Mouse (Mus musculus) lung, postnatal 10 days (tissue): ENCODE results near the gene Loxl4.
A peak's percentile ranks its signal among the peaks of the same experiment; 100 is the strongest.

Experiments used
- DNase-seq: peaks from one replicate; pipeline ENCODE4 v3.0.0; 2021

Gene Loxl4

DNA sequence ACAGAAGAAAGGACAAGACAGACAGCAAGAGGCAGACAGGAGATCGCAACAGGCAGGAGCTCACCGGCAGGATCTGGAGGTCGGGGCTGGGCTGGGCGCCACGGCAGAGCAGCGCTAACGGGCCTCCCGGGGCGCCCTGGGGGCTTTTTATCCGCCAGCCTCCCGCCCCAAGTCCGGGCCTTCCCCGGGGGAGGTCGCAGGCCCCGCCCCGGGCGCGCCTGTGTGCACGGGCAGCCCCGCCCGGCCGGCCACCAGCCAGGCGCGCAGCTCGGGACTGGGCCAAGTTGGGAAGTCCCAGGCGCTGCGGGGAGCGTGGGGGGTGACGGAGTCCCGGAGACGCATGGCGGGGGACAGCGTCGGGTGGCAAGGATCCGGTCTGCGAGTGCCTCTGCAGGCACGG lies at the start of gene Loxl4:
Loxl4 (minus strand) TSS at position 160 of the 400 bp plus-strand sequence.
- peak; percentile 78 for DNase-seq

DNA sequence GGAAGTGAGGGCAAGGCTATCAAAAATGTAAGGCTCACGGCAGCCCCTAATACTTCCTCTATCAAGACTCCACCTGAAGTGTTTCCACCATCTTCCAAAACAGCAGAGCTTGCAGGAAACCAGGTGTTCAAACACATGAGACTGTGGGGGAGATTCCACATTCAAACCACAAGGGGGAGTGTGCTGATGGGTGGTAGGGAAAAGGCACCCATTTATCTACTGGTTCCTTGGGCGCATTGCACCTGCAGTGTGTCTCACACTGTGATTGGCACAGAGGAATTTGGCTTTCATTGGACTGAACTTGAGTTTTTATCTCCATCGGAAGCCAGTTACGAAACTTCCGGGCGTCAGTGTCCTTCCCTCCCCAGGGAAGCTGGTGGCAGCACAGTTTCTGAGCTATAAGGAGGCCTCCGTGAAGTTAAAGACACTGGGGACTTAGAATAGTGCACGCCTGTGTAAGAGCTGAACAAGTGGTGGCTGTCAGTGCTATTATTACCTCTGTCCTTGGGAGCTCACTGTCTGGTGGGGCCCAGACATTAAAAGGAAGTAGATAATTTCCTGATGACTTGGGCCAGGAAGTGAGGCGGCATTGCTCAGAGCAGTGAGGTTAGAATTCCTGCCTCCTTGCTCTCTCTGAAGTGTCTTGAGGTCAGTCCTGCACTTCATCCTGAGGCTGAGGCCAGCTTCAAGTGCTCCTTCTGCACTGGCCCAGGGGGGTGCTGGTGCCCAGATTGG lies 49.0 kb upstream of the Loxl4 start:
- no peak for DNase-seq

DNA sequence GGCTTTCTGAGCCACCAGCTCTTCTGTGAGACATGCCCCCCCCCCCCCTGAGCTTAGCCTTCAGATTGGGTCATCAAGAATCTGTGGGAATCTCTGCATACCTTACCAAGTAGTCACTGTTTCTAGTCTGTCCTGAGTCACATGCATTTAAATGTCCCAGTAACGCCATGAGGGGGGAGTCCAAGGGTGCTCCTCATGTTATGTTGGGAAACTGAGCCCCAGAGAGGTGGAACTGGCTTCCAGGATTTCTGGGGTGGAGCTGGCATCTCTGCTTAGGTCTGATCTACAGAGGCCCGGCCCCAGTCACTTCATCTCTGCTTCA lies 47.6 kb upstream of the Loxl4 start:
- DNase-seq = no peak

DNA sequence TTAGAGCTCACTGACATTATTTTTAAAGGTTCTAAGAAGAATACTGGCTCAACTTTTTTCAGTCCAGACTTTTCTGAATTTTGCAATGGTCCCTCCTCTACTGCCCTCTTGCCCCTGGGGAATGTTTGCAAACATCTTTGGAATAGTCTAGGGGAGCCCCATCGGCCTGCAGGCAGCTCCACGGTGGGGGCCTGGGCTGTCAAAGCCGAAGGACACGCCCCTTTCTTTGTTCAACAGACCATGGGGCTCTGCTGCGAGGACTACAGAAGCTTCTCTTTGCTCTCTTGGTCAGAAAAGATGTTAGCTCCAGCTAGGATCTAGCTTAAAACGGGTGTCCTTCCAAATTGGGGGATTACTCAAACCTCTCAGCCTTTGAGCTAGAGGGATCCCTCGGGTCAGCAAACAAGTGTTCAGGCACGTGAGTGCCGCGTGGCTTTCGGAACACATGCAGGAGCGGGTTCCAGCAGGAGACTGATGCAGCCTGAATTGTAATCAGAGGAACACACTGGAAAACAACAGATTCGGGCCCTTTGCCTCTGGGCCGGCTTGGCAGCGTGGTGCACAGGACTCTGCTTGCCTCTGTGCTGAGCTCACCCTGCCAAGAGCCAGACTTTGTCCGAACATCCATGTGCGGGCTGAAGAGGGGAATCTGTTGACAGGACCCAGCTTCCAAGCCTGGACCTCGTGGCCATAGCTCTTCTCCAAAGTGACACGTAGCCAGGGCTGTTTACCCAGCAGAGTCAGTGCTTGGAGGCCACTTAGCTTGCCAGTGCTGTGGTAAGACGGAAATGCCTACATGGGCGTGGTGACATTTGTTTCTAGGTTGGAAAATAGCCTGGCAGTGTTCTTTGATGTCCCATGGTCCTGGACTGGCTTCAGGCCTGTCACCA lies 47.0 kb upstream of the Loxl4 start:
- DNase-seq = peak; percentile 75

DNA sequence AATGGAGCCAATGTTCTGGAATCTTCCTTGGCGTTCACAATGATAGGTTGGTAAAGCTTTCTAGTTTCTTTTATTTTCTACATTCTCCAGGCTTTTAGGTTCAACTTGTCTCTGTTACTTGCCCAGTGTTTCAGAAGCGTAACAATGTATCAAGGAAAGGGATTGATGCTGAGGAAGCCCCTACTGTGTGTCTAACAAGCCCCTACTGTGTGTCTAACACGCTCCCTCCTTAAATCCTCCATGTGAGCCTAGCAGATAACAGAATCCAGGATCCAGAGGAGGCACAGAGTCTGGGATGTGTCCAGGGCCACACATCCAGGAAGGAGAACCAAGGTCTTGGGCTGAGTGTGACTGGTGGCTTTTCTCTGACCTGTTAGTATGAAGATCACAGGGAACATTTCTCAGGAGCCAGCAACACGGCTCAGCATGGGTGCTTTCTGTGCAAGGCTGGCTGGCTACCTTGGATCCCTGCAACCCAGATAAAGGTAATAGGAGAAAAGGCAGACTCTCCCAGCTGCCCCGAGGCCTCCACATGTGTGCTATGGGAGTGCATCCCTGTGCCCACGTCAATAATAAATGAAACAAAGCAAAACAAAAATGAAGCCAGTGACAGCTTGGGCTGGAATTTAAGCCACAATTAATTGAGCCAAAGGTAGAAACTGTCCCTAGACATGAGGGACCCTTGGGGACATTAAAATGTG lies 46.0 kb upstream of the Loxl4 start:
- no peak for DNase-seq

DNA sequence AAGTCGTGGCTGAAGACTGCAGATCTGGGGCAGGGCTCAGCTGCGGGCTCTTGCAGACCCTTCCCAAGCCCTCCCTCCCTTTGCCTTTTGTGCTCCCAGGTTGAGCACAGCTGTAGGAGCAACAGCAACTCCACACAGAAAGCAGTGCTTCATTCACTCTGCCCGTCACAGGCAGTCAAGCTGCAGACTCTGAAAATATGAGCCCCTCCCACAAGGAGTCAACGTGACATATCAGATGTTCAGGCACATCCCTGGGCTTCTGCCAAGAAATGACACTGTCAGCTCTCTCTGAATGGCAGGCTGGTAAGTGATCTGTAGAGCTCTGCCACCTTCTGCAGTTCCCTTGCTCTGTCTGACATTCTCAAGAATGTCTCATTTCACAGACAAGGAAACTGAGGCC lies 45.2 kb upstream of the Loxl4 start:
- DNase-seq = peak; percentile 48

DNA sequence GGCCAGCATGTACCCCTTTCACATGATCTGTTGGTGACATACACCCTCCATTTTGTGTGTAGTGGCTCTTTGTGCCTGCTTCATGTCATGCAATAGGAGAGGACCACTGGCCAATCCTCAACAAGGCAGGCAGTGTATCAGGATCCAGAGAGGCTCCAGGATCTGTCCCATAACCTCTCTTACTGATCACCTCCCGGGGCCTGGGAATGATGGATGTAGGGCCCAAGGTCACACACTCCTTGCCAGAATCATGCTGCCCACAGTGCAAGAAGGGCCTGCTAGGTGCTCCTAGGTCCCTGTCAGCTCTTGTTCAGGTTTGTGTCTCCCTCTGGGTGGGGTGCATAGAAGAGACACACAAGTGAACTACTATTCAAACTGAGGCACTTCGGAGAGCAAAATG lies 44.7 kb upstream of the Loxl4 start:
- DNase-seq = no peak

DNA sequence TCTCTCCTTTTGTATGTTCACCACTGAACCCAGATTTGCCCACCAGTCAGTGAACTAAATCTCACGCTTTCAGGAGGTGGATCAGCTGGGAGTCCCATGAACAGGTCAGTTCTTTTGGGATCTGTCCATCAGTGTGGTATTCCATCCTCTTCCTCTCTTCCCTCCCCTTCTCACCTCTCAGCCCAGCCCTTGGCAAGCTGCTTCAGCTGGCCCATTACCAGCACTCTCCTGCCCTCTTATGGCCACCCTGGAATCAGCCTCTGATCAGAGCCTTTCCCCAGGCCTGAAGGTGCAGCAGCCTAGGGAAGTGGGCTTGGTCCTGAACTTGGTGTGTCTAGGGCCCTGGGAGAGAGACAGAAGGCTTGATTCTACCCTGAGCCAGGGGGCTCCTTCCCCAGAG lies 42.4 kb upstream of the Loxl4 start:
- peak; percentile 83 for DNase-seq

DNA sequence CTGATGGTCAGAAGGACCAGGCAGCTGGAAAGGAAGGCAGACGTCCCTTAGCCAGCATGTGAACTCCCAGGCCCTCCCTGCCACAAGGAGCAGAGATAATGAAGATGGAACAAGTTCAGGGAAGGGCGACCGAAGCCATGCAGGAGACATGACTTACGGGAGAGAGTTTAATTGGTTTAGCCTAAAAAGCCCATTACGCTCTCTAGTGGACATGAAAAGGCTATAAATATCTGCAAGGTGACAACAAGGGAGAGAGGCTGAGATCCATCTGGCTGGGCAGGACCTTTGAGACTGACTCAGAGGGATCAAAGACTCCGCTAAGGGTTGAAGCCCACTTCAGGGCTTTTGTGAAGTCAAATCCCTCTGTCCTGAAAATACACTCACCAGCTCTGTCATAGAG lies 40.5 kb upstream of the Loxl4 start:
- no peak for DNase-seq

DNA sequence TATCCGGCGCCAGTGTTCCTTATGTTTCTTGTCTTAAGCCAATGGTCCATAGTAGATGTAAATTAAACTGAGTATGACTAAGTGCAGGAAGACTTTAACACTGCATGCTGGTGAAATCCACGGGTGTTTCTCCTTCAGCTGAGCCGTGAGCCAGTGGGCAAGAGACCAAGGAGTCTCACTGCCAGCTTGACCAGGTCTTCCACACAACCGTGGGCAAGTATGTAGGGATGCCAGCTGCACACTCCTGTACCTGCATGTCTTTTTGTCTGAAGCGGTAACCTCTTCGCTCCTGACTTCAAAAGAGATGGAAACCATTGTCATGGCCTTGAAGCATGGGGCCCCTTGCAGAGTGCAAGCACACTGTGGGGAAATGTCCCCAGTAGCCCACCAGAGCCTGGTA lies 39.8 kb upstream of the Loxl4 start:
- no peak for DNase-seq

DNA sequence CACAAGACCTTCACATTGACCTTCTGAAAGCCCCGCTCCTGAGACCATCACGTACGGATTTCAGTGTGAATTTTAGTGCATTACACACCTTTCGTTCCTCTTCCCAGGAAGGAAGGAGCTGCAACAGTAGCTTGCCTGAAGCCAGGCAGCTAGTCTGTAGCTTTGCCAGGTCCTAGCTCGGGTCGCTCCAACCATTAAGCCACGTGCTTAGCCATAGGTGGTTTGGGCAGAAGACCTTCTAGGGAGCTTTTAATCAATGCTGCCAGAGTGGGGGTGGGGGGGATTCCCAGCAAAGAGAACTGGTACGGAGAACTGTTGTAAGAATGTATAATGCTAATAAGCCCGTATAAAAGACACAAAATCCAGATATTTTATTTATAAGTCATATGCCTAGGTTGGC lies 27.6 kb upstream of the Loxl4 start:
- DNase-seq = no peak

DNA sequence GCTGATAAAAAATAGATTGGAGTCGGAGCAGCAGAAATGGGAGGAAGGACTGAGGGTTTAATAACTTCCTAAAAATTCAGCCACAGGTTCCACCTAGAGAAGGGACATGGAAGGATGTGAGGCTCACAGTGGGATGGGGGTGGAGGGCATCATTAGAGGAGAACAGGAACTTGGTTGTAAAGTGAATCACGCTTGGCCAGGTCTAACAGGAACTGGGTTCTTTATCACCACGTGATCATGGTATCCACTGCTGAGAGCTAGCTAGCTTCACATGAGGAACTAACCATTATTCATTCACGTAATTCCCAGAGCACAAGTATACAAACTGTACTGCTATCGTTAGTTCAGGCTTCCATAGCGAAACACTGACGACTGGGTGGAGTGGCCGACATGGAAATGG lies 26.9 kb upstream of the Loxl4 start:
- no peak for DNase-seq

DNA sequence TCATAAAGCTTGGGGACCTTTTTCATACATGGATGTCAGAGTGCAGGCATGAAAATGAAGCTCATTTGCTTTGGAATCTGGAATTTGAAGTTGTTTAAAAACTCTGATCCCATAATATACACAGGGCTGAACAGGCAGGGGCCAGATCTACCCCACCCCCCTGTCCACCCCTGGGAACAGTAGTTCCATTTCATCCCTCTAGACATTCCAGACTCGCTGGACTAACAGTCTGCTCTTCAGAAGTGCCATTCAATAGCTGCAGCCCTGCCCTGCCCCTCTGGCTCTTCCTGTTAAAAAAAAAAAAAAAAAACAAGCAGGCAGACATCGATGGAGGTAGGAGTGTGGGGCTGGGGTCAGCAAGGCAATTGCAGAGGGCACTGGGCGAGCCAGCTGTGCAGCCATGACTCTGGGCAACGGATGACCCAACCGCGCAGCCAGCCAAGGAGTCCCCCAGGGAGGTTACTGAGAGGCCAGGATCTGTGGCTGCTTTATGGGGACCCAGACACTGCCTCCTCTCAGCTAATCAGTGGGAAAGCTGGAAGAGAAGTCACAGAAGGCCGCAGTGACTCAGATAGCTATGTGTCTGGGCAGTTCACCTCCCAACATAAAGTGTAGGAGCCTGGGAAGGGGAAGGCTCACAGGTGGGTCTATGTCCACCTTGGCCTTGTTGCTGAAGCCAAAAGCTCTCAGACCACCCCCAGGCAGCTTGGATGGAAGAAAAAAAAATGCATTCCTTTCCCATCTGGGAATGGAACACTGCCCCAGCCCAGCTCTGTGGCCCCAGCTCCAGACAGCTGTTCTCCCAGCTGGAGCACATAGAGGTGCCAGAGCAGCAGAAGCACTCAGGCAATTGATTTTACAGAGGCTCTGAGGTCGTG lies 26.2 kb upstream of the Loxl4 start:
- peak; percentile 64 for DNase-seq

DNA sequence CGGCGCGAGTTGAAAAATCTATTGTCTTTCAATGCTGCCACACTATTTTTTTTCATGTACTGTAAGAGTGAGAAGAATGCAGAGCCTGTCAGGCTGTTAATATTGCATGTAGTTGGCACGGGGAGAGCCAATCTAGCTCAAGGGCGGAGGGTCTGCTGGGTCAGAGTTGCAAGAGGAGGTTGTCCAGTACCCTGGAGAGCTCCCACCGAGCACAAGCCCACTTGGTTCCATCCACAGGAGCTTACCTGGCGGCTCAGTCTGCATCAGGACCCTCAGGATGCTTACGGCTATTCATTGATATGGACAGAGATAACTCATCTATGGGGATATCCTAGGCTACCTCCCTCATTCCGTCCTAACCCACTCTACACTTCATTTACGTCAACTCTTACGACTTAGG lies 24.0 kb upstream of the Loxl4 start:
- no peak for DNase-seq

DNA sequence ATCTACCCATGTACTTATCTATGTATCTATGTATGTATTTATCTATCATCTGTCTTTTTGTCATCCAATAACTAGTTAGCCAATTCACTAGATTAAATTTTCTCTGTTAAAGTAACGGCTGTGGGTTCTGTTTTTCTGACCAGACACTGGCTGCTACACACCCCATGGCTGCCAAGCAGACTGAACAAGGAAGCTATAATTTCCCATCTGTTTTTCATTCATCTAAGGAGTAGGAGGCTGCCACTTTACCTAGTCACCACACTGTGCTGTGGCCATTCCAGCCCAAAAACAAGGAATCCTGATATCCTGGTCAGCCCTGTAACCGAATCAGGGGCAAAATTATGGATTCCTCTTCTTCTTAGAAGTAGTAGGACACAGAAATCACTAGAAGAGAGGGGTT lies 21.0 kb upstream of the Loxl4 start:
- no peak for DNase-seq

DNA sequence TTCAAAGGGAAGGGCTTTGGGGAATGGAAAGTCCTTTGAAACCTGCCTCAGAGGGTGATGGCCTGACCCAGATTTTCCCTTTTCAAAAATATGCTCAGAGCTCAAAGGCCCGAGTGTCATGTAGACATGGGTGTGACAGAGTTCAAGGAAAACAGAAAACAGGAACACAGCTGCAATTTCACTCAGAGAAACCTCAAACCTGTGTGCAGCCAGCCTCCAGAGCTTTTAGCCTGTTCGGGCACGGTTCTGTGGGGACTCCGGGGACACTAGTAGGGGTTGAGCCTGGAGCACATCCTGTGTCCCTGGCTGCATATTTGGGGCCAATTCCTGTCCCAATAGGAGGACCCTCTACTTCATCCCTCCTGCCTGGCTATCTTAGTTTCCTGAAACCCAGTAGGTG lies 19.7 kb upstream of the Loxl4 start:
- no peak for DNase-seq

DNA sequence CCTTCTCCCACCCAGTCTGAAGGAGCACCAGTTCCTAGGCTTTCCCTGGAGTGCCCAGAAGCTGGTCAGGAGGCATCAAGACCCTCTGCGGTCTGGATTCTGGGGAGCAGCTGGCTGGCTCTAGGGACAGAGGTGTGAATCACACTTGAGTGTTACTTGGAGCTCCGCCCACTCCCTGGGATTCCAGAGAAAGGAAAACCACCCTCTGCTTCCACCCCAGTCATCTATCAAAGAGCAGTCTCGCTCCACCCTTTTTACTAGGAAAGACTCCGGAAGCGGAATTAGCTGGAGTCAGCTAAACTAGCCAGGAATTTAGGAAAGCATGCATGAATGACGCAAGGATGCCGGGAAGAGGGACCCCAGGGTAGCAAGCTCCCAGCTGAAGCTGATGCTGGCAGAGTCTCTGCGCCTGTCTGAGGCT lies 18.9 kb upstream of the Loxl4 start:
- peak; percentile 66 for DNase-seq

DNA sequence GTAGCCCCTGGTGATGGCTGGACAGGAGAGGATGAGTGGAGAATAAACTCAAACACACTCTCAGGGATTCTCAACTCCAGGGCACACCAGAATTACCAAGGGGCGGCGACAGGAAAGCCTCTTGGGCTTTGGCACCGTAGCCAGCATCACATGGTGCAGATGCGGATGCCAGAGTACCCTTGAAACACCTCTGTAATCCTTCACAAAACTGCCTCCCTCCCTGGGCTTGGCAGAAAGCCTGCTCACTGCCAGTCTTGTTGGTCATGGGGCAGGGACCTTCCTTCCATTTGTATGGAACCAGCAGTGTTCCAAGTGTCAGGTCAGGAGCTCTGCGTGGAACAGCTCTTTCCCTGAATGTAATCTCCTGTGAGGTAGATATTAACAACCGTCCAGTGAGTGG lies 15.5 kb upstream of the Loxl4 start:
- DNase-seq = no peak

DNA sequence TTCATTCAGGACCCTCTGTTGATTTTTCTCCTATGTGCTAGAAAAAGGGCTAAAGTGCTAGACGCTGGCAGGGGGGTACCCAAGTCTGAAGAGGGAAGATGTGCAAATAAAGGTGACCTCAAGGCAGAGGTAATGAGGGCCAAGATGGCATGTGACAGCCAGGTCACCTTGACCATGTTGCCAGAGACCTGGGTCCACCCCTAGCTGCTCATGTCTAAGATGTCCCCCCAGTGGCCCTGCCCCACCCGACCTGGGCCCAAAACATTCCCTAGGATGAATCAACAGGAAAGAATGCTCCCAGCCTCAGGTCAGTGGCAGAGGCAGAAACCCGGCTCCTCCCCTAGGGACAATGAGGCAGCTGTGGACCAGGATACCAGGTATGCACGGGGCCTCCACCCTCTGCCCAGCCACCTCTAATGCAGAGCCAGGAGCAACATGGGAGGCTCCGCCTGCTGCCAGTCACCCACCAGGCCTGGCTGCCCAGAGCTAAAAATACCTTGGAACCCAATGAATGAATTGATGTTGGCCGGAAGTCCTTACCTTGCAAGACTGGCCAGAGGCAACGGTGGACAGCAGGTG lies 1.1 kb upstream of the Loxl4 start:
- no peak for DNase-seq

DNA sequence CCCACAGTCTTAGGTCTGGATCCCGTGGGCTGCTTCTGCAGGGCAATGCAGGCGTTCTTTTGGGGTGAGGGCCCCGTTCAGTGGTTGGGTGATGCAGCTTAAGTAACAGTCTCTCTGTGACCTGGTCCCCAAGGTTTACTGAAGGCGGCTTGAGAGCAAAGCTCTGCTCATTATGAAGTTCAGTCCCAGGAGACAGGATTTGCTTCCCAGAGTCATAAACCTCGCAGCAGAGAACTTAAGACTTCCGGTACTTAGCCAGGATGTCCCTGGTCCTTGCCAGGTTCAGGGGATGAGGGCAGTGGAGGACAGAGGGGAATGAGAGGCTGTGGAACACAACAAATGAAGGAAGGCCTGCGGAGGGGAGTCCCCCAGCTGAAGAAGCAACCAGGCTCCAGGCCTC lies 503 bp upstream of the Loxl4 start:
- DNase-seq = no peak

DNA sequence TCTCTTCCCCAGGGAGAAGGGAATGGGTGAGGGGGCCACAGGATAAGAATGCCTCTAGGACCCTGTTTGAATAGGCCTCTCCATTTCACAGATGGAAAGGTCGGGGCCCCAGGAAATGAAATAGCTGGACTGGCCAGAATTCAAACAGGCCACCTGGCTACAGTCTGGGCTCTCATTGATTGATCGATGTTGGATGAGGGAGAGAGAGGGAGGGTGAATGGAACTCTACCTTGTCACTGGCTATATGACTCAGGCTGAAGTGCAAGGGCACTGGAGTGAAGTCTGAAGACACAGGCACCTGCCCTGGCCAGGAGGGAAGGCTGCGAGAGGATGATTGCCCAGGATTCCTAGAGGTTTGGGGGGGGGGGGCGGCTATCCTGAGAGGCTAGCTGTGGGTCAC lies 867 bp downstream of the Loxl4 start:
- no peak for DNase-seq

DNA sequence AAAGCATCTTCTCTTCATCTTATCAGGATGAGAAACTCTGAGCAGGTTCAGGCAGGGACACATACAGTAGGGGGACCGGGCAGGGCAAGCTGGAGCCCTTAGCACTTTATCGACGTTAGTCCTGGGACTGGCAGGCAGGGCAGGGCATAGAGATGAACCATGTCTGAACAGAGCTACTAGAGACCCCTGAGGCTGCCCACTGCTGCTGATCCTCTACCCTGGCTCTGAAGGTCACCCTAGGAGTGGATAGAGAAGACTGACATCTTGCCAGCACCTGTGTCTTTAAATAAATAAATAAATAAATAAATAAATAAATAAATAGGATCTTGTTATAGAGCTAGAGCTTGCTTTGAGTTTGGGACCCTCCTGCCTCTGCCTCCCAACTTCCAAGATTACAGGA lies 2.9 kb downstream of the Loxl4 start:
- DNase-seq = no peak

DNA sequence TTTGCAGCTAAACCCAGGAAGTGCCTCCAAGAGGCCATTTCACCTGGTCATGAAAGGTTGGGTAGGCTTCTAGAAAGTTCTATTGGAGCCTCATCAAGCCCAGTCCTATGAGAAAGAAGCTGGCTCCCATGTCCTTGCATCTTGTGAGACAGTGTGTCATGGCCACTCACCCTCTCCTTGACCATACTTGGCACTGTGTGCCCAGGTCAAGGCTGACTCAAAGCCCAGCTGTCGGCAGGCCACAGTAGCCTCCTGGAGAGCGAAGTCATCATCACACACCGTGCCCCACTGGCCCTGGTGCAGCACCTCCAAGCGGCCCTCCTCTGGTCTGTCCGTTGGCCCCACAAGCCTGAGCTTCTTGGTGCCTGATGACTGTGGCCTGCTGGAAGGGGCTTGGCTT lies 4.5 kb downstream of the Loxl4 start:
- no peak for DNase-seq
